Mouse (Mus musculus) T-helper 1 cell (primary cell): ENCODE results near the gene Actr2.

Experiments used
- in situ Hi-C: fragments of 300-600 bp; cut with MboI, MseI; formaldehyde crosslinking; loops from one replicate; pipeline ENCODE4 v1.15.1; 2025; ENCODE audit warnings: high pct_unique_total_duplicates

Actr2 gene

DNA sequence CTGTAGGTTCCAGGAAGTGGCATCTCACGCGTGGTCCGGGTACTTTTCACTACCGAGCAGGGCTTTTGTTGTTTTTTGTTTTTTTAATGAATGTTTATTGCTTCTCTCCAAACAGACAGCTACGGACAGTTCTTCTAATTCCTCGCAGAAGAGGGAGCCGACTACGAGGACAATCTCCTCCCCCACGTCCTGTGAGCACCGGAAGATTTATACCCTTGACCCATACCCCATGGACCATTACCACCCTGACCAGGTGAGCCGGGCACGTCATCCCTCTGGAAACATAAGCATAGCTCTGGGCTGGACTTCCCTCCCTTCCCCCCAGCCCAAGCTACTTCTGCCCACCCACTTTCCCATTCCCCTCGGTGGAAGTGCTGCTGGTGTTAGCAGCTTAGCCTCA lies 94.8 kb downstream of the Actr2 start:
- in situ Hi-C loops = loop anchor here (10.0 to 25.0 kb wide), 2 partner anchors 406 to 593 kb away; no protein-coding TSS in a partner anchor

DNA sequence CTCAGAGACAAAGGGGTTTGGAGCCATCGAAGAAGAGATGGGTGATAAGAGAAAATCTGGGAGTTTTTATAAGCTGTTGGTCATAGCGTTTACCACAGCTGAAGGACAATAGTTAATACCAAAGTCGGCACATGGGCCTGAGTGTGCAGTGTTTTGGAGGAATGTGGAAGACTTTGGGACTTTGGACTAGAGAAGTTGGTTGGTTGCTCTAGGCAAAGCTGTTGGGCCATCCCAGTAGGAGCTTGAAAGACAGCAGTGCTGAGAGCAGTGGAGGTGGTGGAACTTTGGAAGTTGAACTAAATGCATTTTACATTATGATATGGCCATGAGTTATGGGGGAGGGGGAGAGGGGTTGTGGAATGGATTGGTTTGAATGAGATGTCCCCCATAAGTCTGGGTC lies 99.3 kb downstream of the Actr2 start:
- in situ Hi-C loops = loop anchor here (10.0 to 25.0 kb wide), 2 partner anchors 401 to 589 kb away; no protein-coding TSS in a partner anchor
